Mouse (Mus musculus) CH12.LX (cell line): ENCODE data around the gene Gsdme.

ENCODE experiments used
- CHD1 ChIP-seq: IDR thresholded peaks from 2 replicates; pipeline ENCODE4 v1.6.1; 2012; ENCODE audit warnings: low read depth, low read length, improper control_type of control experiment, inconsistent platforms
- CTCF ChIP-seq, 2 experiments: IDR thresholded peaks in 1 of 2; conservative IDR thresholded peaks in 1 of 2; 2 replicates each; pipeline ENCODE4 v1.5.1; 2011 to 2012; ENCODE audit warnings: low read depth in 2 of 2, low read length in 2 of 2, improper control_type of control experiment in 1 of 2, inconsistent platforms in 1 of 2, mild to moderate bottlenecking in 1 of 2, moderate library complexity in 1 of 2
- ETS1 ChIP-seq: conservative IDR thresholded peaks from 2 replicates; pipeline ENCODE4 v1.6.1; 2012; ENCODE audit warnings: low read depth, mild to moderate bottlenecking, inconsistent platforms, low read length, improper control_type of control experiment, moderate library complexity
- JUND ChIP-seq: conservative IDR thresholded peaks from 2 replicates; pipeline ENCODE4 v1.6.1; 2011; ENCODE audit warnings: low read depth, low read length, improper control_type of control experiment
- MAFK ChIP-seq: IDR thresholded peaks from 2 replicates; pipeline ENCODE4 v1.6.1; 2011; ENCODE audit warnings: low read length, improper control_type of control experiment; ENCODE audit not compliant: insufficient replicate concordance
- POLR2A ChIP-seq: IDR thresholded peaks from 2 replicates; pipeline ENCODE4 v1.6.1; 2011; ENCODE audit warnings: low read depth, mild to moderate bottlenecking, improper control_type of control experiment, low read length
- RCOR1 ChIP-seq: conservative IDR thresholded peaks from 2 replicates; pipeline ENCODE4 v1.6.1; 2012; ENCODE audit warnings: low read depth, mild to moderate bottlenecking, inconsistent platforms, low read length, improper control_type of control experiment
- TCF12 ChIP-seq: IDR thresholded peaks from 2 replicates; pipeline ENCODE4 v1.6.1; 2014; ENCODE audit warnings: low read depth, mild to moderate bottlenecking, inconsistent platforms, low read length, improper control_type of control experiment
- ZC3H11A ChIP-seq: IDR thresholded peaks from 2 replicates; pipeline ENCODE4 v1.6.1; 2012; ENCODE audit warnings: low read depth, mild to moderate bottlenecking, inconsistent platforms, low read length, improper control_type of control experiment
- ZKSCAN1 ChIP-seq: IDR thresholded peaks from 2 replicates; pipeline ENCODE4 v1.6.1; 2012; ENCODE audit warnings: low read depth, inconsistent platforms, low read length, improper control_type of control experiment, borderline replicate concordance
- ZMIZ1 ChIP-seq: IDR thresholded peaks from 2 replicates; pipeline ENCODE4 v1.6.1; 2012; ENCODE audit warnings: low read depth, mild to moderate bottlenecking, inconsistent platforms, low read length, improper control_type of control experiment

GRCm38 (mm10) chr6:50215986-50216385 lies 47.7 kb downstream of the Gsdme start:
- TF ChIP-seq CTCF (conservative IDR thresholded peaks at IDR 0.05 in 1 of 2, IDR thresholded peaks at IDR 0.05 in 1 of 2; ENCODE audit: low read depth in 2 of 2, low read length in 2 of 2) (no peak), ETS1 (no peak), POLR2A (no peak), MAFK (no peak), ZMIZ1 (no peak), ZC3H11A (no peak), ZKSCAN1 (no peak), CHD1 (no peak), TCF12 (no peak), JUND (no peak), RCOR1 (no peak)
